Mouse (Mus musculus): ENCODE measurements around the gene Cpne4. TPM values are rescaled to one million over a fixed set of nuclear protein-coding genes. Genes with fewer than 3 reads are reported as not detected.

The Cpne4 gene
- polyA plus RNA-seq, 1 experiment from 2014 or later, result 0.34 TPM

DNA sequence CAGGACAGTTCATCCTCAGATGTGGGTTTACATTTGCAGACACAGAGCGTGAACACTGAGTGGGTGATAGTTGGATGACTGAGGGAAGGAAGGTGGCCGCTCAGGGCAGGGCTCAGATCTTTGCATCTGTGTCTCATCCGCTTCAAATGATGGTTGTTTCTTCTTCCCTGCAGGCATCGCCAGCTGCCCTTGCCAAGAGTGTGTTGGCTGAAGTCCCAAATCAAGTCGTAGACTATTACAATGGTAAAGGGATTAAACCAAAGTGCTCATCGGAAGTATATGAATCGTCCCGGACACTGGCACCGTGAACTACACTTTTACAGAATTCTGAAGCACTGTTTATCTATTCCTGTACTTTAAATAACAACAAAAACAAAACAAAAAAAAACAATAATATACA is 485.5 kb downstream of the Cpne4 start:
- DNase-seq (ENCODE audit: low spot score), result no peak
- Histone ChIP-seq H3K4me1 (replicated peaks) (no peaks in the 10 kb centered on the region), H3K27me3 (ENCODE audit: insufficient read depth, poor library complexity, severe bottlenecking) (no peaks in the 10 kb centered on the region), H3K27ac (no peak overlapping the region), H3K36me3 (no peaks in the 10 kb centered on the region), H3K4me3 (no peak overlapping the region), H3K9me3 (no peaks in the 10 kb centered on the region)
- WGBS, result 94% methylated on average over 9 of the region's 9 CpGs

DNA sequence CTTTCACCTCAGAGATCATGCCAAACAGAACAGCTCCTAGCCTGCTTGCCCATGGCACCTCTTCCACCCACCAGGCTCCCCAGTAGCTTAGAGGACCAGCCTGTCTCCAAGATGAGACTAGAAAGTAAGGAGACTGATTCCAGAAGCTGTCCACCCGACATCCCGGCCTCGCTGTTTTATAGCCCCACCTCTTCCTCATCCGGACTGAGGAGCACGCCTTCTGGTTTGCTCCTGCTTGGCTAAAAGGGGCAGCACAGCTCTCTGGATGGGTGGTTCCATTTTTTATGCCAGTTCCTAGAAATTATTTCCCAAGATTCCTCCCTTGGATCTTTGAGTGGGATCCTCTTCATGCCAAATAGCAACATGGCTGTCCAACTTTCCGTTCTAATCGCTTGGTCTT is 486.6 kb downstream of the Cpne4 start:
- WGBS, result 92% methylated on average over 7 of the region's 7 CpGs
- Histone ChIP-seq H3K27ac (no peak overlapping the region), H3K9me3 (no peaks in the 10 kb centered on the region), H3K36me3 (no peaks in the 10 kb centered on the region), H3K27me3 (ENCODE audit: insufficient read depth, poor library complexity, severe bottlenecking) (no peaks in the 10 kb centered on the region), H3K4me1 (replicated peaks) (no peaks in the 10 kb centered on the region), H3K4me3 (no peak overlapping the region)
- no peak for DNase-seq (ENCODE audit: low spot score)

DNA sequence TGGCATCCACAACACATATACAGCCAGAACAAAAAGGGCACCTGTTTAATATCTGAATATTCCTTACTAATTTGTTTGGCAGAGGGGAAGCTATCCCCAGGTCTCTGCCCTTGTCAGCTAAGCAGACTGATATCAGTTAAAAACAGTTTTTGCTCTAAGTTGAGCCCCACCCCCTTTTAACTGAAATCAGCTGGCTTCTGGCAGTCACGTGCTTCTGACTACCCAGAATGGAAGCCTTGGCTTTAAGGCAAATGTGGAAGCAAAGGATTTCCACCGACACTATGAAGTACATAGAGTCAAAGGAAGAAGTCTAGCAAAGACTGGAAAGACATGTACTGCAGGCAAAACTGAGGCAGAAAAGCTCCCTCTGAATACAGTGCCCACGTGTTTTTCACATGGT is 490.8 kb downstream of the Cpne4 start:
- no peak for DNase-seq (ENCODE audit: low spot score)
- Histone ChIP-seq H3K36me3 (no peaks in the 10 kb centered on the region), H3K27me3 (ENCODE audit: insufficient read depth, poor library complexity, severe bottlenecking) (no peaks in the 10 kb centered on the region), H3K4me3 (no peak overlapping the region), H3K4me1 (replicated peaks) (no peaks in the 10 kb centered on the region), H3K27ac (no peak overlapping the region), H3K9me3 (no peaks in the 10 kb centered on the region)
- WGBS, result 84% methylated on average over 3 of the region's 3 CpGs

GRCm38 (mm10) chr9:105046014-105046413 is 498.9 kb downstream of the Cpne4 start:
- no peaks in the 10 kb centered on the region for H3K9me3 ChIP-seq
- no peaks in the 10 kb centered on the region for H3K4me1 ChIP-seq (replicated peaks)
- 86% methylated on average over 7 of the region's 7 CpGs for WGBS
- no peak overlapping the region for H3K27ac ChIP-seq
- H3K4me3 ChIP-seq, result no peak overlapping the region
- no peak for DNase-seq (ENCODE audit: low spot score)
- no peaks in the 10 kb centered on the region for H3K27me3 ChIP-seq (ENCODE audit: insufficient read depth, poor library complexity, severe bottlenecking)
- H3K36me3 ChIP-seq, result no peaks in the 10 kb centered on the region

DNA sequence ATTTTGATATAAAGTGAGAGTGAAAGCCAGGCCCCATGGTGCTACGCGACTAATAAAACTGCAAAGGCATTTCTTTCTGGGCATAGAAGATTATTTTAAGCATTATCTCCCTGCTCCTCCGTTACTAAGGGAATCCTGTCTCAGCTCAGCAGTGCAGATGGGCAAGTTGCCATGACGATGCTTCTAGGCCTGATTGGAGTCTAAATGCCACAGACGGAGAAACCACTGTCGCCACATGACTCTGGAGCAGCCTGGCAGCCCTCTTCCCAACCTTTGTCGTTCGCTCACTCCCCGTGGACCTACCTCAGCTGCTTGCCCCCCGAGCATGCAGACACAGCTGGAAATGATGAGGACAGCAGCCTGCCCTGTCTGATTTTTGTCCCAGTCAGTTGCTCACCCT is 501.3 kb downstream of the Cpne4 start:
- 55% methylated on average over 10 of the region's 10 CpGs for WGBS
- no peaks in the 10 kb centered on the region for H3K36me3 ChIP-seq
- no peak for DNase-seq (ENCODE audit: low spot score)
- no peaks in the 10 kb centered on the region for H3K4me1 ChIP-seq (replicated peaks)
- no peaks in the 10 kb centered on the region for H3K9me3 ChIP-seq
- no peak overlapping the region for H3K4me3 ChIP-seq
- H3K27me3 ChIP-seq (ENCODE audit: insufficient read depth, poor library complexity, severe bottlenecking), result no peaks in the 10 kb centered on the region
- no peak overlapping the region for H3K27ac ChIP-seq

DNA sequence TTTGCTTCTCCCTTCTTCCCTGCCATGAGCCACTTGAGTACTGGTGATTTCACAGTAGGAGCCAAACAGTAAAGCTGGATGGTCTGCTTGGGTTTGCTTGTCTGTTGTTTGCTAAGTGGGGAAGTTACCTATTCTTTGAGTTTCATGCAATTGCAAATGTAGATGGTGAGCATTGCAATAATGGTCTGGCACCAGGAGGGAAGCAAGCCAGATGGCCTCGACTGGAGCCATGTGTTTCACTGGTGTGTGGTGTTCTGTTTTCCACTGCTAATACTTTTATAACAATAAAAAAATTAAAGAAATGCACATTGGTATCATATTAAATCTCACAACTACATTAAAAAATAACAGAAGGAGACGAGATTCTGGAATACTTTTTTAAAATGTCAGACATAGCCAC is 502.6 kb downstream of the Cpne4 start:
- Histone ChIP-seq H3K36me3 (no peaks in the 10 kb centered on the region), H3K27me3 (ENCODE audit: insufficient read depth, poor library complexity, severe bottlenecking) (no peaks in the 10 kb centered on the region), H3K9me3 (no peaks in the 10 kb centered on the region), H3K27ac (no peak overlapping the region), H3K4me3 (no peak overlapping the region), H3K4me1 (replicated peaks) (peaks cover 10% of the 10 kb centered on the region)
- no peak for DNase-seq (ENCODE audit: low spot score)
- WGBS, result 59% methylated on average over 2 of the region's 2 CpGs

DNA sequence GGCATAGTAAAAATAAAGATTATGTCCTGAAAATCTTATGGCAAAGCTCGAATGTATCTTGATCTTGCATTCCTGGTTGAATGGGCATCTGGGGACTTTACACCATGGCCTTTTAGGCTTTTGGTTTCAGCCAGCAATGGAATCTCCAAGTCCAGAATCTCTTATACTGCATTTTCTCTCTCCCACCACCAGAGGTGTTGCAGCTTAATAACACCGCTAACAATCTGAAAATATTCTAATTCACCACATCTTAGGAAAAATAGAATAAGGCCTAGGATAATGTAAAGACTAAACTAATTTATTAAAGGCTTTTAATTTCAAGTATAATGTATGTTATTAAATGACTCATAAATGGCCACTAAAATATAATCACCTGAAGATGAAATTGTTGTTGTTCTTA is 503.2 kb downstream of the Cpne4 start:
- no peak for DNase-seq (ENCODE audit: low spot score)
- no peak overlapping the region for H3K27ac ChIP-seq
- H3K4me3 ChIP-seq, result no peak overlapping the region
- H3K36me3 ChIP-seq, result peaks cover 5% of the 10 kb centered on the region; the same call in 1 of the 2 replicates
- 70% methylated on average over 2 of the region's 2 CpGs for WGBS
- H3K9me3 ChIP-seq, result no peaks in the 10 kb centered on the region
- no peaks in the 10 kb centered on the region for H3K27me3 ChIP-seq (ENCODE audit: insufficient read depth, poor library complexity, severe bottlenecking)
- peaks cover 10% of the 10 kb centered on the region for H3K4me1 ChIP-seq (replicated peaks)

GRCm38 (mm10) chr9:105053147-105053557 is 506.1 kb downstream of the Cpne4 start, which contains the start of gene Mrpl3:
TSS of gene Mrpl3 (plus strand) at chr9:105053239.
- Histone ChIP-seq H3K36me3 (peaks cover 33% of the 10 kb centered on the region), H3K27me3 (ENCODE audit: insufficient read depth, poor library complexity, severe bottlenecking) (no peaks in the 10 kb centered on the region), H3K27ac (peak within 1 kb of the TSS; percentile 95), H3K4me1 (replicated peaks) (peaks cover 10% of the 10 kb centered on the region), H3K4me3 (peak within 1 kb of the TSS; percentile 95), H3K9me3 (no peaks in the 10 kb centered on the region)
- DNase-seq (ENCODE audit: low spot score), result peak; percentile 89
- under 1% methylated on average over 31 of the region's 31 CpGs for WGBS

- H3K4me3 ChIP-seq, result peak overlapping the region; percentile 95
- H3K9me3 ChIP-seq, result no peaks in the 10 kb centered on the region
- peaks cover 10% of the 10 kb centered on the region for H3K4me1 ChIP-seq (replicated peaks)
- no peak for DNase-seq (ENCODE audit: low spot score)
- WGBS, result 57% methylated on average over 4 of the region's 4 CpGs
- peak overlapping the region; percentile 95 for H3K27ac ChIP-seq
- H3K36me3 ChIP-seq, result peaks cover 40% of the 10 kb centered on the region
- no peaks in the 10 kb centered on the region for H3K27me3 ChIP-seq (ENCODE audit: insufficient read depth, poor library complexity, severe bottlenecking)
Observed at GRCm38 (mm10) chr9:105053812-105054211, 506.7 kb downstream of the Cpne4 start.

- Histone ChIP-seq H3K27me3 (ENCODE audit: insufficient read depth, poor library complexity, severe bottlenecking) (no peaks in the 10 kb centered on the region), H3K4me3 (no peak overlapping the region), H3K27ac (no peak overlapping the region), H3K4me1 (replicated peaks) (no peaks in the 10 kb centered on the region), H3K36me3 (peaks cover 83% of the 10 kb centered on the region), H3K9me3 (no peaks in the 10 kb centered on the region)
- DNase-seq (ENCODE audit: low spot score), result no peak
- 93% methylated on average over 10 of the region's 10 CpGs for WGBS
Observed at GRCm38 (mm10) chr9:105069106-105069505, 522.0 kb downstream of the Cpne4 start.

- no peak for DNase-seq (ENCODE audit: low spot score)
- no peak overlapping the region for H3K4me3 ChIP-seq
- no peaks in the 10 kb centered on the region for H3K4me1 ChIP-seq (replicated peaks)
- H3K27me3 ChIP-seq (ENCODE audit: insufficient read depth, poor library complexity, severe bottlenecking), result no peaks in the 10 kb centered on the region
- H3K36me3 ChIP-seq, result peaks cover 91% of the 10 kb centered on the region
- no peak overlapping the region for H3K27ac ChIP-seq
- H3K9me3 ChIP-seq, result no peaks in the 10 kb centered on the region
- 74% methylated on average over 4 of the region's 4 CpGs for WGBS
Observed at GRCm38 (mm10) chr9:105072991-105073748, 526.1 kb downstream of the Cpne4 start.

DNA sequence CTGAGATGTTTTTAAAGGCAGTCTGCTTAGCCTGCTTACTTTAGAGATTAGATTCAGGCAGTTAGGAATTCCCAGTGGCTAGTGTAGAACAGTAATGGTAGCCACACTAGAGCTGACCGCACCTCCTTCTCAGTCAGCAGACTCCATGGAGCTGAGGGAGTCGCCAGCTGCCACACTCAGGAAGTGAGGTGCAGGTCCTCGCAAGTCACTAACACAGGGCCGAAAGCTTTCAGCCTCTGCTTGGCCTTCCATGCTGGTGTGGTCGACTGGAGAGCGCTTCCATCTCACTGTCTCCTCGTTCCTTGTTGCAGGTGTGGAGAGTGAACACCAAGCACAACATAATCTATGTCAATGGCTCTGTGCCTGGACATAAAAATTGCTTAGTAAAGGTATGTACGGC is 527.8 kb downstream of the Cpne4 start:
- Histone ChIP-seq H3K36me3 (peaks cover 89% of the 10 kb centered on the region), H3K9me3 (no peaks in the 10 kb centered on the region), H3K4me3 (no peak overlapping the region), H3K4me1 (replicated peaks) (no peaks in the 10 kb centered on the region), H3K27me3 (ENCODE audit: insufficient read depth, poor library complexity, severe bottlenecking) (no peaks in the 10 kb centered on the region), H3K27ac (no peak overlapping the region)
- no peak for DNase-seq (ENCODE audit: low spot score)
- WGBS, result 93% methylated on average over 8 of the region's 8 CpGs

GRCm38 (mm10) chr9:105076756-105077424 is 529.8 kb downstream of the Cpne4 start:
- H3K36me3 ChIP-seq, result peaks cover 77% of the 10 kb centered on the region
- DNase-seq (ENCODE audit: low spot score), result no peak
- H3K9me3 ChIP-seq, result no peaks in the 10 kb centered on the region
- 96% methylated on average over 13 of the region's 13 CpGs for WGBS
- H3K4me3 ChIP-seq, result no peak overlapping the region
- no peak overlapping the region for H3K27ac ChIP-seq
- no peaks in the 10 kb centered on the region for H3K27me3 ChIP-seq (ENCODE audit: insufficient read depth, poor library complexity, severe bottlenecking)
- no peaks in the 10 kb centered on the region for H3K4me1 ChIP-seq (replicated peaks)
